Mouse (Mus musculus): ENCODE data around the gene Tldc2. TPM values are rescaled to one million over a fixed set of nuclear protein-coding genes. Genes with fewer than 3 reads are reported as not detected.

The Tldc2 gene
- polyA plus RNA-seq, 1 experiment: not detected

DNA sequence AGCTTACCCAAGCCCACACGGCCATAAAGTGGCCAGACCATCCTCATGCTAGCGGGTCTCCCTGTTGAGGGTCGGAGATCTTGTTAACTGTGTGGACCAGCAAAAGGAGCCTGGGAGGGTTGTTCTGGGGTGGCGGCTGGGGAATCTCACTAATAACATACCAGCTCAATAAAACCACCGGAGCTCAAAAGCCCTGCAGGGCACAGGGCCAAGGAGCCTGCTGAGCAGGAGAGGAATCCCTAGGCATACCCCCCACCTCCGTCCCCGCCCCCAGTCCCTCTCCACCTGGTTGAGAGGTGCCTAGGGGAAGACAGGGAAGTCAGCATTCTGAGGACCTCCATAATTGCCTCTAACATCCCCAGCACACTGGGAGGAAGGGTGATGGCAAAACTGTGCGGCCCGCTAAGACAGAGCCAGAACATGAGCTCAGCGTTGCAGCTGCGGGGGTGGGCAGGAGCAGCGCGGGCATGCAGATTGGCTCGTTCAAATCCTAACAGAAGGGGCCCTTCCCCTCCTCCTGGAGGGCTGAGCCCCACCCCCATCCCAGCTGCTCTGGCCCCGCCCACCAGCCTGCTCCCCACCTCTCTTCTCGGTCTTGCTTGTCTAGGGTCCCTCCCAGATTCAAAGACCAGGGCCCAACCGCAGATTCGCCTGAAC, 28.4 kb upstream of the Tldc2 start:
- no peak for DNase-seq
- Histone ChIP-seq H3K4me1 (ENCODE audit: control insufficient read depth, insufficient read depth, low read length) (peaks cover 24% of the 10 kb centered on the region), H3K4me3 (replicated peaks; ENCODE audit: extremely low read depth, low read depth, low read length) (no peak overlapping the region)
- TF ChIP-seq POLR2A (IDR thresholded peaks at IDR 0.05; ENCODE audit: borderline replicate concordance, extremely low read depth, low read depth, low read length): no peak
- no peak for TF ChIP-seq CTCF (IDR thresholded peaks at IDR 0.05; ENCODE audit: insufficient read depth, low read length)
- WGBS: 31% methylated on average over 18 of the region's 18 CpGs

DNA sequence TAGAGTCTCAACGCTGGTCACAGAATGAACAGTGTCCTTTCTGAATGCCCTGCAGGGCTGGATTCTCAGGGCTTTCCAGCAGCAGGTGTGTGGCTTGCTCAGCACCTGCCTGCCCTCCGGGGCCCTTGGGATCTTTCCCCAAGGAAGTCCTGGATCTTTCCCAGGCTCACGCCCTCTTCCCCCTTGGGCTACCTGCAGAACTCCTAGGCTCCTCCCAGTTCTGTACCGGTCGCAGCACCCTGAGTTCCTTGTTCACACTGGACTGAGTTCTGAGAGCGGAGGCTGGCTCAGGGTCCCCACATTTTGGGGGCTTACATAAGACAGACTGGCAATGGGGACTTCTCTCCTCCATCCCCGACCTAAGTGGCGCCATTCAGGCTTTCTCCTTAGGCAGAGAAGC, 27.7 kb upstream of the Tldc2 start:
- 67% methylated on average over 8 of the region's 8 CpGs for WGBS
- TF ChIP-seq CTCF (IDR thresholded peaks at IDR 0.05; ENCODE audit: insufficient read depth, low read length): no peak
- no peak for TF ChIP-seq POLR2A (IDR thresholded peaks at IDR 0.05; ENCODE audit: borderline replicate concordance, extremely low read depth, low read depth, low read length)
- DNase-seq: no peak
- peaks cover 30% of the 10 kb centered on the region for H3K4me1 ChIP-seq (ENCODE audit: control insufficient read depth, insufficient read depth, low read length)
- H3K4me3 ChIP-seq (replicated peaks; ENCODE audit: extremely low read depth, low read depth, low read length): no peak overlapping the region

DNA sequence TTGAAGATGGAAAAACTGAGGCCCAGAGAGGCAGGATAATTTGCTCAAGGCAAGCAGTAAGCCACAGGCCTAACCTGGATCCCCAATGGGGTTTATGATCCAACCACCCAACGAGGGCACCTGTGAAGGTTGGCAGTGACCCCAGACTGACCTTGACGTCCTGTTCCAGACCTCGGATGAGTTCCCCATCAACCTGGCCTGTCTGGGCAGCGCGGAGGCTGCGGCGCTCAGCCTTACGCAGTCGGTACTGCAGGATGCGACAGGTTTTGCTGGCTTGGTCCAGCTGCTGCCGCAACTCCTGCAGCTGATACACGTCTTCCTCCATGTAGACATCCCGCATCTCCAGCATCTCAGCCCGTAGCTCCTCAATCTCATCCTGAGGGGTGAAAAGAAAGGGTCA, 26.8 kb upstream of the Tldc2 start:
- no peak for DNase-seq
- no peak overlapping the region for H3K4me3 ChIP-seq (replicated peaks; ENCODE audit: extremely low read depth, low read depth, low read length)
- WGBS: 86% methylated on average over 14 of the region's 14 CpGs

DNA sequence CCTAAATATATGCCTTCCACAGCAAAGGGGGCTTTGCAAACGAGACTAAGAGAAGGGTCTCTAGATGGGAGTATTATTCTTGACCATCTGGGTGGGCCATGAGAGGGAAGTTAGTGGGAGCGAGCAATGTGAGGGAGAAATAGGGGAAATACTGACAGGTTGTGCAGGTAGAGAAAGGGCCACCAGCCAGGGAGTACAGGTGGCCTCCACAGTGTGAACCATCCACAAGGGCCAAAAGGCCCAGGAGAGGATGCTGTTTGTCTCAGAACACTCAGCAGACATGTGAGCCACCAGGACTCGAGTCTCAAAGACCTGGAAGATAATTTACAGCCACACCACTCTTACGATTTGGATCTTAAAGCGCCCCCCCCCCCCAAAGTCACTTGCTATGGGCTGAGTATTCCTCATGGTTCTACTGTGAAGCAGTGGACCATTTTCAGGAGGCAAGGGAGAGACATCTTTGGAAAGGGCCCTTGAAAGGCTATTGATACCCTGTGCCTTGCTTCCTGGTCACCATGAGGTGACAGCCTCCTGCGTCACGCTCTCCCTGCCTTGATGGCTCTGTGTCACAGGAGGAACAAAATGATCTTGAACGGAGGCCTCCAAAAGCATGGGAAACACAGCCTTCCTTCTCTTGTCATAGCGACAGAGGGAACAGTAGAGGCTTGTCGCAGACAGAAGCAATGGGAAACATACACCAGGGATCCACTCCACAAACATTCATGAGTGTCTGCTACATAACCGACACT, 26.1 kb upstream of the Tldc2 start:
- 74% methylated on average over 11 of the region's 11 CpGs for WGBS
- H3K4me1 ChIP-seq (ENCODE audit: control insufficient read depth, insufficient read depth, low read length): peaks cover 31% of the 10 kb centered on the region
- DNase-seq: no peak
- TF ChIP-seq POLR2A (IDR thresholded peaks at IDR 0.05; ENCODE audit: borderline replicate concordance, extremely low read depth, low read depth, low read length) (no peak), CTCF (IDR thresholded peaks at IDR 0.05; ENCODE audit: insufficient read depth, low read length) (no peak)
- no peak overlapping the region for H3K4me3 ChIP-seq (replicated peaks; ENCODE audit: extremely low read depth, low read depth, low read length)

More for the DNA sequence above, 26.8 kb upstream of the Tldc2 start:
- TF ChIP-seq CTCF (IDR thresholded peaks at IDR 0.05; ENCODE audit: insufficient read depth, low read length) (no peak), POLR2A (IDR thresholded peaks at IDR 0.05; ENCODE audit: borderline replicate concordance, extremely low read depth, low read depth, low read length) (no peak)
- peaks cover 30% of the 10 kb centered on the region for H3K4me1 ChIP-seq (ENCODE audit: control insufficient read depth, insufficient read depth, low read length)

DNA sequence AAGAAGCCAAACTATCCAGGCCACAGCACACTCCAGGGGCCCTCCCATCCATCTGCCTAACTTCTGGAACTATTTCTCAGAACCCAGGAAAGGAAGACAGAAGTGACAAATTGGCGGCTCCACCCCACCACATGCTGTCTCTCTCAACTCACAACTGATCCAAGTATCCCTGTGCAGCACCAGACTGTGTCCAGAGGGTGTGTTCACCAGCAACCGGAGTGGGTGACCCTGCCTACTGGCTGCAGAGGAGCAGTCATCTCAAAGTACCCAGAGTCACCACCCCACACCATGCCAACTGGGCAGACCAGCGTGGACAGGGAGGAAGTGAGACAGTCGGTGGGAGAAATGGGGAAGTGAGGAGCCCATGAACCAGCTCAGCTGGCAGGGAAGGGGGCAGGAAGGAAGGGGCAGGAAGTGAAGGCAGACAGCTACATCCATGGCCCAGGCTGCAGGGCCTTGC, 23.6 kb upstream of the Tldc2 start:
- Histone ChIP-seq H3K4me3 (replicated peaks; ENCODE audit: extremely low read depth, low read depth, low read length) (no peak overlapping the region), H3K4me1 (ENCODE audit: control insufficient read depth, insufficient read depth, low read length) (peaks cover 40% of the 10 kb centered on the region)
- 0 out of 2 replicates have a peak, but pooled peaks have one; percentile 3 for TF ChIP-seq POLR2A (IDR thresholded peaks at IDR 0.05; ENCODE audit: borderline replicate concordance, extremely low read depth, low read depth, low read length)
- no peak for TF ChIP-seq CTCF (IDR thresholded peaks at IDR 0.05; ENCODE audit: insufficient read depth, low read length)
- WGBS: 24% methylated on average over 4 of the region's 4 CpGs
- no peak for DNase-seq

DNA sequence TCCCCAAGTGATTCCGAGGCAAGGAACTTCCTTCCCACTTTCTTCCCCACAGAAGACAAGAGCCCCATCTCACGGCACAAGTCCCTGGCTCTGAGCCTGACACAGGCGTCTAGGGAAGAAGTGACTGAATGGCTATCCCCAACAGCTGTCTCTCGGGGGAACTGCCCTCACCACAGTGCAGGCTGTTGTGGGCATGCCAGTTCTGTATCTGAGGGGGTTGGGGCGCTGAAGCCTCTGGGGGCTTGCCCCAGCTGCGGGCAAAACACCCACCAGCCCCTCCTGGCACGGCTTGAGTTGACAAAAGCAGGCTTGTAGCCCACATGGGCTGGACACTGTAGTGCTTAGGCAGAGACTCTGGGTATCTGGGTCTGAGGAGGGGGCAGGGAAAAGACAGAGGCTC, 22.7 kb upstream of the Tldc2 start:
- TF ChIP-seq CTCF (IDR thresholded peaks at IDR 0.05; ENCODE audit: insufficient read depth, low read length): no peak
- no peak for TF ChIP-seq POLR2A (IDR thresholded peaks at IDR 0.05; ENCODE audit: borderline replicate concordance, extremely low read depth, low read depth, low read length)
- DNase-seq: no peak
- H3K4me3 ChIP-seq (replicated peaks; ENCODE audit: extremely low read depth, low read depth, low read length): no peak overlapping the region
- H3K4me1 ChIP-seq (ENCODE audit: control insufficient read depth, insufficient read depth, low read length): peaks cover 47% of the 10 kb centered on the region
- WGBS: 28% methylated on average over 7 of the region's 7 CpGs

DNA sequence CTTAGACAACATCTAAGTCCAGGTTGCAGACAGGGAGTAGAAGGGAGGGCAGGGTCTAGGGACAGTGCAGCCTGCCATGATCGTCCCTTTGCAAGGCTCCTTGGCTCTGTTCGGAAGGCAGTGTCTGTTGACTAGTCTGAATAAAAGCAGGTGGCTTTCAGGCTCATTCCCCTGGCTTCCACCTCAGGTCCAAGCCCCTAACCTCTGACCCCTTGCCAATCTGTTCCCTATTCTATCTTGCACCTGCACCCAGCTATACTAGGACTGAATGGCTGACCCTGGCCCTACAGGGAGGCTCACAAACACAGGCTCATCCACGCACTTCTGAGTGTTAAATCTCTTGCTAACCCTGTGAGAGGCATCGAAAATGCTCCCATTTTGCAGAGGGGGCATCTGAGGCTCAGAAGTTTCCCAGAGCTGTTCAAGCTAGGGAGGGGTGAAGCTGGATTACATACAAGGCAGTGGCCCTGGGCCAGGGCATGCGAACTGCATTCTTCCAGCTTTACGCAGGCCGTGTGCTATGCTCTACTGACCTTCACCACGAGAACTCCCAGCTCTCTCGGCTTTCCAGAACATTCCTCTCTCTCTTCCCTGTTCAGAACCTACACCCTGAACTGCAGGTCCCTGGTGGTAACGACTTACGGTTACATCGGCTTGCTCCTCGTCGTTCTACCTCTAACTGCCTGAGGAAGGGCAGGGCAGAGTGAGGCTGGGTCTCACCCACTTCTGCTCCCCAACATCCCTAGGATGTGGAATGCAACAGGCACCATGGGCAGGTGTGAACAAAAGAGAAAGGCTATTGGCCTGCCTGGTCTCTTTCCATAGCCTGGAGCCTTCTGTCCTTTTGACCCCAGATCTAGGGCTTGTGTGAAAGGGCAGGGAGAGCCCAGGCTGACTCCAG, 21.6 kb upstream of the Tldc2 start:
- no peak overlapping the region for H3K4me3 ChIP-seq (replicated peaks; ENCODE audit: extremely low read depth, low read depth, low read length)
- no peak for DNase-seq
- 45% methylated on average over 14 of the region's 14 CpGs for WGBS
- TF ChIP-seq CTCF (IDR thresholded peaks at IDR 0.05; ENCODE audit: insufficient read depth, low read length) (no peak), POLR2A (IDR thresholded peaks at IDR 0.05; ENCODE audit: borderline replicate concordance, extremely low read depth, low read depth, low read length) (no peak)
- peaks cover 57% of the 10 kb centered on the region for H3K4me1 ChIP-seq (ENCODE audit: control insufficient read depth, insufficient read depth, low read length)

DNA sequence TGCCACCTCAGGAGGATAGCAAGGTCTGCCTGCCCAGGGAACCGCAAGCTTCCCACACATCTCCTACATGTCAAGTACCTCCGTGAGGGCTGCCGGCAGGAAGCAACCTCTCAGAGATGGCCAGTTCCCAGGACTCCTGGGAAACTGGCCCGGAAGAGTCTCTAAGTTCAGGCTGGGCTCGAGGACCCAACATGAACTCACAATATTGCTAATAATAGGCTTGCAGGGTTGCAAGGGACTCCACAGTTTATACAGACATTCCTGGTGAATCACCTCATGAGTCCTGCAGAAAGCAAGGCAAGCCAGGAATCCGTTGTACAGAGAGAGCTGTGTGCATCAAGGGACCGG, 21.0 kb upstream of the Tldc2 start:
- H3K4me1 ChIP-seq (ENCODE audit: control insufficient read depth, insufficient read depth, low read length): peaks cover 63% of the 10 kb centered on the region
- no peak overlapping the region for H3K4me3 ChIP-seq (replicated peaks; ENCODE audit: extremely low read depth, low read depth, low read length)
- no peak for DNase-seq
- WGBS: 18% methylated on average over 7 of the region's 7 CpGs
- TF ChIP-seq POLR2A (IDR thresholded peaks at IDR 0.05; ENCODE audit: borderline replicate concordance, extremely low read depth, low read depth, low read length): no peak
- TF ChIP-seq CTCF (IDR thresholded peaks at IDR 0.05; ENCODE audit: insufficient read depth, low read length): no peak

DNA sequence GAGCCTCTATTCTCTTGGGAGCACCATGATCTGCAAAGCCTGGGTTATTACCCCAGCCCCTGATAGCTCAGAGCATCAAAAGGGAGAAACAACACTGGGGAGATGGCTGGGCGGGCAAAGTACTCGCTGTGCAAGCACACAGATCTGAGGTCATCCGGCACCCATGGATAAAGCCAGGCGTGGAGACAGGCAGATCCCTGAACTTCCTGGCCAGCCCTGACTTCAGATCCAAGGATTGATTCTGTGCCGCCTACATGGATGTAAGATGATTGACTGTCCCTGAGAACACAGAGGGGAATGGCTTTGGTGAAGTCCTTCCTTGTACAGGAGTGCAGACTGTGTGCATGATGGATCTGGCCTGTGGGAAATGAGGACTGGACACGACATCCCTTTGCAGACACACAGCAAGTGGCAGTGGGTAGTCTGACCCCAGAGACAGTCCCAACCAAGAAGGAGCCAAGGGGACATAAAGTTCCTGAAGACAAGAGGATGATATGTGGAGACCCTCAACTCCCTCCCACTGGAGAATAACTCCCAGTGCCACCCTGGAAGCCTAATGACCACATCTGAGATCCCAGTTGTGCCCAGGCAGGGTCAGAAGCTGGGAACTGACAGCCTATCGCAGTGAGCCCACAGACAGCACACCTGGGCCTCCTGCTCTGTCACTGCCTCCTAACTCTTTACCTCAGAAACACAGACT, 20.0 kb upstream of the Tldc2 start:
- Histone ChIP-seq H3K4me1 (ENCODE audit: control insufficient read depth, insufficient read depth, low read length) (peaks cover 66% of the 10 kb centered on the region), H3K4me3 (replicated peaks; ENCODE audit: extremely low read depth, low read depth, low read length) (no peak overlapping the region)
- no peak for DNase-seq
- WGBS: 52% methylated on average over 7 of the region's 7 CpGs
- no peak for TF ChIP-seq CTCF (IDR thresholded peaks at IDR 0.05; ENCODE audit: insufficient read depth, low read length)
- no peak for TF ChIP-seq POLR2A (IDR thresholded peaks at IDR 0.05; ENCODE audit: borderline replicate concordance, extremely low read depth, low read depth, low read length)

Data from lung, adult 2 months (tissue).